Mouse (Mus musculus) myocyte (in vitro differentiated cells): ENCODE measurements at regions not wholly inside any gene's neighbourhood (a gene's known extent, or its start where the extent isn't known, plus 50 kb on each side); places are given as distances from the start of the nearest gene placed in this dataset.

ENCODE experiments used
- H3K27me3 ChIP-seq: one replicate; pipeline ENCODE4 v1.6.1; 2011; ENCODE audit not compliant: control insufficient read depth, insufficient read depth, insufficient read length
- H3K36me3 ChIP-seq: one replicate; pipeline ENCODE4 v1.6.1; 2011; ENCODE audit not compliant: control insufficient read depth, insufficient read depth
- H3K4me2 ChIP-seq: one replicate; pipeline ENCODE4 v1.6.1; 2011; ENCODE audit warnings: low read depth, control low read depth
- H3K4me3 ChIP-seq: one replicate; pipeline ENCODE4 v1.5.1; 2011; ENCODE audit warnings: mild to moderate bottlenecking, control low read depth, moderate library complexity
- H3K79me2 ChIP-seq: one replicate; pipeline ENCODE4 v1.6.1; 2011; ENCODE audit not compliant: control insufficient read depth, insufficient read depth
- H3ac ChIP-seq: one replicate; pipeline ENCODE4 v1.6.1; 2011; ENCODE audit not compliant: control insufficient read depth, insufficient read length
- CEBPB ChIP-seq: IDR thresholded peaks from 2 replicates; pipeline ENCODE4 v1.6.1; 2011; ENCODE audit warnings: mild to moderate bottlenecking, moderate library complexity; ENCODE audit not compliant: poor library complexity, insufficient read depth, severe bottlenecking
- E2F4 ChIP-seq: IDR thresholded peaks from one replicate; pipeline ENCODE4 v1.6.1; 2011; ENCODE audit warnings: mild to moderate bottlenecking, control low read depth, moderate library complexity; ENCODE audit not compliant: insufficient read depth
- MAX ChIP-seq: IDR thresholded peaks from one replicate; pipeline ENCODE4 v1.6.1; 2011; ENCODE audit warnings: low read depth, mild to moderate bottlenecking, control low read depth
- MYOD1 ChIP-seq, 3 experiments: IDR thresholded peaks; one replicate each; pipeline ENCODE4 v1.6.1; 2011; ENCODE audit warnings: control low read depth in 2 of 3, low read depth in 2 of 3, mild to moderate bottlenecking in 2 of 3, moderate library complexity in 1 of 3; ENCODE audit not compliant: insufficient read length in 2 of 3, control insufficient read depth in 1 of 3
- MYOG ChIP-seq, 3 experiments: IDR thresholded peaks; one replicate each; pipeline ENCODE4 v1.6.1; 2011; ENCODE audit warnings: control low read depth in 2 of 3, low read depth in 2 of 3, mild to moderate bottlenecking in 2 of 3; ENCODE audit not compliant: insufficient read length in 2 of 3, control insufficient read depth in 1 of 3, insufficient read depth in 1 of 3
- POLR2A ChIP-seq: IDR thresholded peaks from one replicate; pipeline ENCODE4 v1.6.1; 2011; ENCODE audit warnings: low read depth, mild to moderate bottlenecking, control low read depth, moderate library complexity; ENCODE audit not compliant: insufficient read length
- POLR2AphosphoS2 ChIP-seq: IDR thresholded peaks from one replicate; pipeline ENCODE4 v1.6.1; 2011; ENCODE audit warnings: low read depth, control low read depth; ENCODE audit not compliant: insufficient read length
- REST ChIP-seq: IDR thresholded peaks from one replicate; pipeline ENCODE4 v1.6.1; 2011; ENCODE audit warnings: mild to moderate bottlenecking, control low read depth, moderate library complexity; ENCODE audit not compliant: insufficient read depth, insufficient read length
- SRF ChIP-seq: IDR thresholded peaks from one replicate; pipeline ENCODE4 v1.6.1; 2011; ENCODE audit warnings: low read depth; ENCODE audit not compliant: control insufficient read depth, insufficient read length
- TCF12 ChIP-seq: IDR thresholded peaks from one replicate; pipeline ENCODE4 v1.6.1; 2011; ENCODE audit warnings: mild to moderate bottlenecking, control low read depth; ENCODE audit not compliant: poor library complexity, insufficient read depth, severe bottlenecking
- TCF3 ChIP-seq: IDR thresholded peaks from one replicate; pipeline ENCODE4 v1.6.1; 2011; ENCODE audit warnings: low read depth, control low read depth; ENCODE audit not compliant: insufficient read length
- USF1 ChIP-seq: IDR thresholded peaks from one replicate; pipeline ENCODE4 v1.6.1; 2011; ENCODE audit warnings: low read depth, mild to moderate bottlenecking, control low read depth, moderate library complexity

- Histone ChIP-seq H3K4me3 (no peak overlapping the region), H3K79me2 (no peaks in the 10 kb centered on the region), H3ac (no peak overlapping the region), H3K36me3 (no peaks in the 10 kb centered on the region), H3K4me2 (no peak overlapping the region), H3K27me3 (no peaks in the 10 kb centered on the region)
- TF ChIP-seq MYOG (IDR thresholded peaks at IDR 0.05; ENCODE audit: control insufficient read depth in 1 of 3, insufficient read depth in 1 of 3, insufficient read length in 2 of 3, low read depth in 2 of 3) (no peak), SRF (no peak)
Observed at GRCm38 (mm10) chr11:89841853-89842252, 64.4 kb upstream of the Ankfn1 start.

DNA sequence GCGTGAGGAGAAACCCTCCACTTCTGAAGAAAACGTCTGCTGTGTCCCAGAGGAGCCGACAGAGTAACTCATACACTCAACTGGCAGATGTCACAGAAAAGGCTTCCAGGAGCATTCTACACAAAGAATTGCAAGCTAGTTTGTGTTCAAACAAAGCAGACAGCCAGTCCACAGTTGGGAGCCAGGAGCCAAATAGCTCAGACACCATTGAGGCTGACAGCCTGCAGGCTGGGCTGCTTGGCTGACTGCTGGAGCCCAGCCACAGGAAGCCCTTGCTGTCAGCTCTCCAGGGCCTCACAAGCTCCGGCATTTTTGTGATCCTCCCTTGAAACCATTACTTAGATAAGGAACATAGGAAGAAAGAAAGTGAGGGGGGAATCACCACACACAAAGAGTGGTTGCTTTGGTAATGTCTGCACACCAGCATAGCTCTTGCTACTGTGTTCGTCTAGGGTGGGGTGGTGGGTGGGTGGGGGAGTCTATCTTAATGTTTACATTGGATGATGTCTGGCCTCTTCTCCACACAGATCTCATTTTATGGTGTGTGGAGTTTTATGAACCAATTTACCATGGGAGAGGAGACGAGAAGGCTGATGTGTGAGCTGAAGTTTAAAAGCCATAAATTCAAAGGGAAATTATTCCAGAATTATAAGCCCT lies 62.3 kb upstream of the Ankfn1 start:
- no peak overlapping the region for H3ac ChIP-seq
- no peak overlapping the region for H3K4me2 ChIP-seq
- H3K27me3 ChIP-seq = no peaks in the 10 kb centered on the region
- no peaks in the 10 kb centered on the region for H3K36me3 ChIP-seq
- TF ChIP-seq POLR2AphosphoS2 = no peak
- no peak for TF ChIP-seq CEBPB
- TF ChIP-seq SRF = no peak
- no peak for TF ChIP-seq POLR2A
- TF ChIP-seq TCF12 = no peak
- no peaks in the 10 kb centered on the region for H3K79me2 ChIP-seq
- no peak overlapping the region for H3K4me3 ChIP-seq

- Histone ChIP-seq H3K79me2 (no peaks in the 10 kb centered on the region), H3K27me3 (no peaks in the 10 kb centered on the region), H3K4me3 (no peak overlapping the region), H3ac (no peak overlapping the region), H3K36me3 (no peaks in the 10 kb centered on the region), H3K4me2 (no peak overlapping the region)
- TF ChIP-seq E2F4 (no peak), CEBPB (no peak), SRF (no peak), REST (no peak), MYOD1 (IDR thresholded peaks at IDR 0.05; ENCODE audit: control insufficient read depth in 1 of 3, insufficient read length in 2 of 3, low read depth in 2 of 3) (no peak), POLR2AphosphoS2 (no peak), TCF12 (no peak), TCF3 (no peak), MYOG (IDR thresholded peaks at IDR 0.05; ENCODE audit: control insufficient read depth in 1 of 3, insufficient read depth in 1 of 3, insufficient read length in 2 of 3, low read depth in 2 of 3) (no peak), MAX (no peak), USF1 (no peak), POLR2A (no peak)
Observed at GRCm38 (mm10) chr11:89837995-89838394, 60.5 kb upstream of the Ankfn1 start.

DNA sequence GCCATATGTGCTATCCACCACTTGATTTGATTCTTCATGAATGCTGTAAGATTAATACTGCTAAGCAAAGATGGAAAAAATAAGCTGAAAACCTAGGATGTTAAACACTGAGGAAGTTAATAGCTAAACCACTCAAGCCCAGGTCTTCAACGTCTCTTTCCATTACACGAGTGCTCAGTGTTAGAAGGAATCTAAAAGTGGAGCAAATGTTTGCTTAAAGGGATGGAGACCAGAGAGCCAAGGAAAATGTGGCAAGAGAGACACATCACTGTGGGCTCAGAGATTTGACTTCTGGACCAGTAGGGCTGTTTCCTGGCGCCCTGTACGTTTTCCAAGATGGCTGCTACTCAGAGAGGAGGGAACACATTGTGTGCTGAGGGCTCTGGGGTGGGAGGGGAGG lies 59.4 kb upstream of the Ankfn1 start:
- Histone ChIP-seq H3K4me3 (no peak overlapping the region), H3K79me2 (no peaks in the 10 kb centered on the region), H3ac (no peak overlapping the region), H3K36me3 (no peaks in the 10 kb centered on the region), H3K27me3 (no peaks in the 10 kb centered on the region), H3K4me2 (no peak overlapping the region)
- TF ChIP-seq POLR2A (no peak), MYOD1 (IDR thresholded peaks at IDR 0.05; ENCODE audit: control insufficient read depth in 1 of 3, insufficient read length in 2 of 3, low read depth in 2 of 3) (no peak), E2F4 (no peak), TCF12 (no peak), MYOG (IDR thresholded peaks at IDR 0.05; ENCODE audit: control insufficient read depth in 1 of 3, insufficient read depth in 1 of 3, insufficient read length in 2 of 3, low read depth in 2 of 3) (no peak), REST (no peak), SRF (no peak), POLR2AphosphoS2 (no peak), USF1 (no peak), TCF3 (no peak), MAX (no peak), CEBPB (no peak)

- Histone ChIP-seq H3K27me3 (no peaks in the 10 kb centered on the region), H3K4me3 (no peak overlapping the region), H3ac (no peak overlapping the region), H3K79me2 (no peaks in the 10 kb centered on the region), H3K4me2 (no peak overlapping the region), H3K36me3 (no peaks in the 10 kb centered on the region)
- TF ChIP-seq CEBPB (no peak), MYOD1 (IDR thresholded peaks at IDR 0.05; ENCODE audit: control insufficient read depth in 1 of 3, insufficient read length in 2 of 3, low read depth in 2 of 3) (peak in 1 of 3 experiments; percentile 10)
Observed at GRCm38 (mm10) chr11:89834068-89834467, 56.6 kb upstream of the Ankfn1 start.
